Mouse (Mus musculus): Measurements from ENCODE around the gene Dyrk2.

- TF ChIP-seq GATA1 (IDR thresholded peaks at IDR 0.05; ENCODE audit: low read length), result no peak
- TF ChIP-seq TAL1 (IDR thresholded peaks at IDR 0.05; ENCODE audit: low read length), result no peak
Measured at GRCm38 (mm10) chr10:118869591-118870001, 413 bp downstream of the Dyrk2 start.
